Mouse (Mus musculus) layer of hippocampus, adult 8-10 months (tissue): Measurements from ENCODE around the gene Myl3. TPM values are rescaled to one million over a fixed set of nuclear protein-coding genes. Genes with fewer than 3 reads are reported as not detected.
A peak's percentile ranks its signal among the peaks of the same experiment; 100 is the strongest.

Experiments
- DNase-seq, 2 experiments: peaks; one replicate each; pipeline ENCODE4 v3.0.0; 2022; ENCODE audit warnings: low spot score in 2 of 2
- total RNA-seq, 4 experiments: library from RNA; stranded (reverse); gene quantifications; 2 replicates each; pipeline ENCODE4 v1.2.4; 2022

Gene Myl3
- total RNA-seq, 4 experiments from 2014 or later: 0.74 to 1.9 TPM; not detected in 2

- DNase-seq: peak in 1 of 2 experiments; percentile 33
These were observed 17.6 kb downstream of the Myl3 start for GRCm38 (mm10) chr9:110759265-110759664.

- DNase-seq: no peak
These were observed 19.2 kb downstream of the Myl3 start for GRCm38 (mm10) chr9:110760886-110761285.

GRCm38 (mm10) chr9:110762763-110763162 is 21.1 kb downstream of the Myl3 start:
- no peak for DNase-seq

- DNase-seq: no peak
These were observed 21.7 kb downstream of the Myl3 start for GRCm38 (mm10) chr9:110763405-110763804.

- DNase-seq: no peak
These were observed 30.7 kb downstream of the Myl3 start for GRCm38 (mm10) chr9:110772336-110772735.

- DNase-seq: no peak
These were observed 33.0 kb downstream of the Myl3 start for GRCm38 (mm10) chr9:110774403-110775268.

GRCm38 (mm10) chr9:110775269-110776022 is 33.8 kb downstream of the Myl3 start:
- DNase-seq: no peak

DNA sequence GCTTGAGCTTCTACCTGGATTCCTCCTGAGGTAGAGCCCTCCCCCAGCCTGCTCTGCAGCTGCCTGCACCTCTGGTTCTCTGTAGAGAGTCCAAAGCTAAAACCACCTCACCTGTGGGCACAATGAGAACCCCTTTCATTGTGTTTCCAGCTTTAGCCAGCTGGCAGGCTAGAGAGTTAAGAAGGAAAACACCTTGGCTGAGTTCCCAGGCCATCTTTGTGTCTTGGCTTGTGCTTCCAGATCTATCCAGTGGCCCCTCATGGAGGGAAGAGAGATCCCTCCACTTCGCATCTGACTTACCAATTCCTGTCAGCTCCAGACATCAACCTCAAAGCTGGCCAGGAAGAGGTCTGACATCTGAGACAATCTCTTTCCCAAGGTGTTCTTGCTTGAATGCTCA is 36.4 kb downstream of the Myl3 start:
- no peak for DNase-seq

DNA sequence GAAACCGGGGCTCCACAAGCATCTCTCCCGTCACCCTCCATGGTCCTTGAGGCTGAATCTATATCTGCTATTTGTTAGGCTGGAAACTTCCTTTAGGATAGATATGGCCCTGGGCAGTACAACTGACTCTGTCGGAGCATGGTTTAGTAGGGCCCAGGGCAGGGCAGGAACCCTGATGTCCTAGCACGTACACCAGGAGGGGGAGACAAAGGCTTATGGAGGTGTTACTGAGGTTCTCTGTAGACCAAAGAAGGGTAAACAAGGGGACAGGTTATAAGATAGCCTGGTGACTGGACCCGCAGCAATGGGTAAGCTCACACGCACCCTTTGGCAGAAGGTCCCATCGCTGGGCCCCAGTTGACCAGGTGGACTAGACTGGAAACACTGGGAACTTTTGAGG is 36.9 kb downstream of the Myl3 start:
- DNase-seq: no peak

- no peak for DNase-seq
These were observed 37.7 kb downstream of the Myl3 start for GRCm38 (mm10) chr9:110779242-110779913.

- peak; percentile 84 to 93 for DNase-seq
These were observed 39.6 kb downstream of the Myl3 start for GRCm38 (mm10) chr9:110781256-110781721.

GRCm38 (mm10) chr9:110781731-110782130 is 40.1 kb downstream of the Myl3 start:
- peak; percentile 74 for DNase-seq

DNA sequence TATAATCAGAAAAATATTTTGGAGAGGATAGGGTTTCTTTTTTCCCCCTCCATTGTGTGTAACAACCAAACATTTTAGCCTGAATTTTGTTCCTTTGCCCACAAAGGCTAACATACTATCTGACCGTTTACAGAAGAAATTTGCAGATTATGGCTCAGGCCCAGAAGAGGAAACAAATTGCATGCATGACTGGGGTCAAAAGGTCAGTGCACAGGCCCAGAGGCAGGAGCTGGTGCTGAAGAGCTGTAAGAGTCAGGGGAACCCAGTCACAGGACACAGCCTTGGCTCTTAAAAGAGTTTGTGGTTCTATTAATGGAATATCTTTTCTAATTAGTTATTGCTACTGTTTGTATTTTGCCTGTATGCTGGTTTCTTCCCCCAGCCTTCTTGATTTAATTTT is 42.0 kb downstream of the Myl3 start:
- no peak for DNase-seq

- DNase-seq: no peak
These were observed 46.5 kb downstream of the Myl3 start for GRCm38 (mm10) chr9:110788169-110788568.

- DNase-seq: no peak
These were observed 48.8 kb downstream of the Myl3 start for GRCm38 (mm10) chr9:110790462-110790861.

- DNase-seq: no peak
These were observed 55.4 kb downstream of the Myl3 start for GRCm38 (mm10) chr9:110797013-110797412.

DNA sequence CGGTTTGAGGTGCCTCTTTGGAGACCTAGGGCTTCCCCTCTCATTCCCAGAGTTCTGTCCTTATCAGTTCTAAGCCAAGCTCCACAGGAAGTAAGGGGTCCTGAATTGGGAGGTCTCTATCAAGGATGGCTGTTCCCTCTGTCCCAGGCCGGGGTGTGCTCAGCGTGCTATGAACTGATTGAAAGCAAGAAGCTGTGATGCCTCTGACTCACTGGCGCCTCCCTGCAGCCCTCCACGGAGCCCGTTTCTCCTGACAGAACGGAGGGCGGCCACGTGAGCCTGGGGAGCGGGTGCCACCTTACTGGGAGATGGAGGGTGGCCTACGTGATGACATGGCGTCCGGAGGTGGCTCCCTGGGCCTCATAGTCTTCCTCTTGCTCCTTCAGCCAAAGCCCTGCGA is 56.2 kb downstream of the Myl3 start, which contains the start of gene Prss42:
TSS of gene Prss42 (plus strand) at position 301 of the 400 bp plus-strand sequence.
- no peak for DNase-seq

DNA sequence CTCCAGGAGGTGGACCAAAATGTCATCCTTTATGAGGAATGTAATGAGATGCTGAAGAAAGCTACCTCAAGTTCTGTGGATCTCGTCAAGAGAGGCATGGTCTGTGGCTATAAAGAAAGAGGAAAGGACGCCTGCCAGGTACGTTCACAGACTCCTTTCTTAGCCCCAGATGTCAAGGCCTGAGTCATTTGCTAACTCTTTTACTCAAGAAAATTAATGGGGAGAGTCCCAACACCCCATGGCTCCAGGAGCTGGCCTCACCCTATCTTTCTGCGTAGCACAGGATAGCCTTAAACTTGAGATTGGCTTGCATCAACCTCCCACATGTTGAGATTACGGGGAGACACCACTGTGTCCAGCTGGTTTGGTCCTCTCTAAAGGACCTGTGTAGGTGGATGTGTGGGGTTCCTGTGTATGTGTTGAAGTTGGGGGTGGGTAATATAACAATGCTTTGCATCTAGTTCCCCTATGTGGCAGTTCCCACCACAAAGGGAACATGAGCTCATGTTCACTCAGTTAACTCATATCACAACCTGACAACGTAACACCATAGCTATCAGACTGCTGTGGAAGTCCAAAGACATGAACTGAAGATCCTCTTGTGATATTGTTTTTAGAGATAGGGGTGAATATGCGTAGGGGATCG is 59.3 kb downstream of the Myl3 start:
- no peak for DNase-seq

GRCm38 (mm10) chr9:110803294-110803693 is 61.6 kb downstream of the Myl3 start:
- no peak for DNase-seq

DNA sequence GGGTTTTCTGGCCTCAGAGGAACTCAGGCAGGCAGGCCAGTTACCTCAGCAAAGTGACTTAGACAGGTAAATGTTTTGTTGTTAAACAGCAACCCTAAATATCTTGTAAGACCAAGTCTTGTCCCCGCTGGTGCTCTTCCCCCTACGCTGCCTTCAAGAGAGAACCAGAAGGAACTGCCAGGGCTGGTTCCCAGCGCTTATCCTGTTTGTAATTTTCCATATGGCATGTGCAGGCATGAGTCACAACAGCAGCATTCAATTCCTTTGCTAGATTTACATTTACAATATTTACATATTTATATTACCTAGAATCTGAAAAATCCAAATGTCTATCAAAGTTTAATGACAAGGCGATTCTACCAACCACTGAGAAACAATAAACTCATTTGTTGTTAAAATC is 68.4 kb downstream of the Myl3 start:
- no peak for DNase-seq

GRCm38 (mm10) chr9:110813789-110814188 is 72.1 kb downstream of the Myl3 start, which contains the start of gene Prss44:
Gene Prss44, plus strand, starts transcription at chr9:110813994.
- DNase-seq: no peak
